Mouse (Mus musculus) limb, embryonic 11.5 days (tissue): ENCODE data around the gene Gm42715. TPM values are rescaled to one million over a fixed set of nuclear protein-coding genes. Genes with fewer than 3 reads are reported as not detected.
A peak's percentile ranks its signal among the peaks of the same experiment; 100 is the strongest.

Experiments used
- ATAC-seq: fragments of 200-750 bp; cut with Nextera tagmentation; 2 replicates; pipeline ENCODE4 v1.8.0; 2017; ENCODE audit warnings: low read depth; ENCODE audit not compliant: insufficient number of reproducible peaks, low FRiP score, low TSS enrichment
- DNase-seq: peaks from one replicate; pipeline ENCODE4 v3.0.0-alpha.2; 2015; ENCODE audit warnings: low spot score
- H3K27ac ChIP-seq: fragments of 300-500 bp; sonication (generic); replicated peaks from 2 replicates; pipeline ENCODE4 v1.5.1; 2014; ENCODE audit warnings: low read depth, mild to moderate bottlenecking, low read length
- H3K27me3 ChIP-seq: fragments of 300-500 bp; sonication (generic); 2 replicates; pipeline ENCODE4 v1.6.1; 2014; ENCODE audit warnings: mild to moderate bottlenecking, low read length, mixed read lengths; ENCODE audit not compliant: control insufficient read depth, insufficient read depth
- H3K36me3 ChIP-seq: fragments of 300-500 bp; sonication (generic); 2 replicates; pipeline ENCODE4 v1.6.1; 2014; ENCODE audit warnings: mild to moderate bottlenecking, low read length, moderate library complexity, mixed read lengths; ENCODE audit not compliant: control insufficient read depth, insufficient read depth
- H3K4me1 ChIP-seq: fragments of 300-500 bp; sonication (generic); 2 replicates; pipeline ENCODE4 v1.6.1; 2014; ENCODE audit warnings: low read length, mixed read lengths; ENCODE audit not compliant: control insufficient read depth, insufficient read depth
- H3K4me2 ChIP-seq: fragments of 300-500 bp; sonication (generic); 2 replicates; pipeline ENCODE4 v1.6.1; 2014; ENCODE audit warnings: low read depth, mild to moderate bottlenecking, moderate library complexity; ENCODE audit not compliant: severe bottlenecking
- H3K4me3 ChIP-seq: fragments of 300-500 bp; sonication (generic); 2 replicates; pipeline ENCODE4 v1.5.1; 2014; ENCODE audit warnings: low read depth, low read length
- H3K9ac ChIP-seq: fragments of 300-500 bp; sonication (generic); 2 replicates; pipeline ENCODE4 v1.6.1; 2014; ENCODE audit warnings: mild to moderate bottlenecking, low read length
- H3K9me3 ChIP-seq: fragments of 300-500 bp; sonication (generic); 2 replicates; pipeline ENCODE4 v1.6.1; 2016; ENCODE audit warnings: low read length; ENCODE audit not compliant: control insufficient read depth
- whole genome bisulfite sequencing: fragments of 180-500 bp; shearing (Covaris S2); extraction: QIAGEN DNeasy Blood & Tissue Kit; methylation state at CpG from one replicate; pipeline ENCODE4 v1.1.7; 2014; 5-methylcytosine and 5-hydroxymethylcytosine counted together
- polyA plus RNA-seq: library from polyadenylated mRNA; unstranded; fragments of >200 nt; fragmentation: Nextera tagmentation; extraction: Ambion mirVana; gene quantifications from 2 replicates; pipeline ENCODE4 v1.2.1, GENCODE M21; 2014

Gene Gm42715
- polyA plus RNA-seq, 1 experiment from 2014 or later: 19.4 TPM

- Histone ChIP-seq H3K27me3 (no peaks in the 10 kb centered on the region), H3K4me3 (no peak overlapping the region), H3K4me2 (no peak overlapping the region), H3K4me1 (no peaks in the 10 kb centered on the region), H3K27ac (no peak overlapping the region), H3K9ac (no peak overlapping the region), H3K36me3 (peaks cover 22% of the 10 kb centered on the region), H3K9me3 (no peaks in the 10 kb centered on the region)
- ATAC-seq (no peak), DNase-seq (no peak)
- 89% methylated on average over 15 of the region's 15 CpGs for WGBS
Measured at GRCm38 (mm10) chr7:127549116-127549835, 29.9 kb downstream of the Gm42715 start.

GRCm38 (mm10) chr7:127551558-127551957 is 32.2 kb downstream of the Gm42715 start:
- Histone ChIP-seq H3K4me1 (no peaks in the 10 kb centered on the region), H3K9ac (no peak overlapping the region), H3K36me3 (peaks cover 27% of the 10 kb centered on the region), H3K9me3 (no peaks in the 10 kb centered on the region), H3K27me3 (no peaks in the 10 kb centered on the region), H3K4me2 (no peak overlapping the region), H3K27ac (no peak overlapping the region), H3K4me3 (no peak overlapping the region)
- WGBS: 96% methylated on average over 8 of the region's 8 CpGs
- no peak for DNase-seq
- ATAC-seq: no peak

GRCm38 (mm10) chr7:127560580-127560979 is 41.2 kb downstream of the Gm42715 start:
- Histone ChIP-seq H3K4me2 (no peak overlapping the region), H3K36me3 (peaks cover 28% of the 10 kb centered on the region), H3K9me3 (no peaks in the 10 kb centered on the region), H3K27ac (no peak overlapping the region), H3K27me3 (no peaks in the 10 kb centered on the region), H3K4me3 (no peak overlapping the region), H3K9ac (no peak overlapping the region), H3K4me1 (no peaks in the 10 kb centered on the region)
- no peak for ATAC-seq
- no peak for DNase-seq
- 95% methylated on average over 11 of the region's 11 CpGs for WGBS

GRCm38 (mm10) chr7:127561340-127561858 is 42.0 kb downstream of the Gm42715 start, which contains the start of gene Tmem265:
TSS of gene Tmem265 (plus strand) at chr7:127561390.
- H3K4me1 ChIP-seq: no peaks in the 10 kb centered on the region
- ATAC-seq: no peak
- 95% methylated on average over 5 of the region's 5 CpGs for WGBS
- H3K36me3 ChIP-seq: peaks cover 28% of the 10 kb centered on the region
- no peak within 1 kb of the TSS for H3K27ac ChIP-seq
- H3K9me3 ChIP-seq: no peaks in the 10 kb centered on the region
- H3K27me3 ChIP-seq: no peaks in the 10 kb centered on the region
- H3K4me2 ChIP-seq: no peak within 1 kb of the TSS
- H3K4me3 ChIP-seq: no peak within 1 kb of the TSS
- DNase-seq: no peak
- H3K9ac ChIP-seq: no peak within 1 kb of the TSS

- Histone ChIP-seq H3K36me3 (peaks cover 13% of the 10 kb centered on the region; the same call in 1 of the 2 replicates), H3K9ac (no peak overlapping the region)
- DNase-seq: no peak
Measured at GRCm38 (mm10) chr7:127564381-127565150, 45.2 kb downstream of the Gm42715 start.

GRCm38 (mm10) chr7:127572895-127573471 is 53.6 kb downstream of the Gm42715 start, which contains the start of gene Phkg2:
TSS of gene Phkg2 (plus strand) at chr7:127573340.
- Histone ChIP-seq H3K36me3 (peaks cover 8% of the 10 kb centered on the region), H3K27me3 (no peaks in the 10 kb centered on the region), H3K4me2 (peak within 1 kb of the TSS; percentile 82), H3K4me1 (peaks cover 11% of the 10 kb centered on the region; the same call in 1 of the 2 replicates), H3K9ac (peak within 1 kb of the TSS; percentile 72), H3K9me3 (no peaks in the 10 kb centered on the region), H3K27ac (peak within 1 kb of the TSS; percentile 61), H3K4me3 (peak within 1 kb of the TSS; percentile 69)
- ATAC-seq: peak; percentile 98
- WGBS: under 1% methylated on average over 17 of the region's 17 CpGs
- DNase-seq: peak; percentile 88

More at GRCm38 (mm10) chr7:127564381-127565150, 45.2 kb downstream of the Gm42715 start:
- Histone ChIP-seq H3K27ac (no peak overlapping the region), H3K27me3 (no peaks in the 10 kb centered on the region), H3K4me1 (no peaks in the 10 kb centered on the region), H3K4me2 (no peak overlapping the region), H3K9me3 (no peaks in the 10 kb centered on the region), H3K4me3 (no peak overlapping the region)
- no peak for ATAC-seq
- 88% methylated on average over 6 of the region's 6 CpGs for WGBS

GRCm38 (mm10) chr7:127573503-127574008 is 54.2 kb downstream of the Gm42715 start:
- Histone ChIP-seq H3K27me3 (no peaks in the 10 kb centered on the region), H3K9ac (peak overlapping the region; percentile 72), H3K4me1 (peaks cover 11% of the 10 kb centered on the region; the same call in 1 of the 2 replicates), H3K36me3 (peaks cover 11% of the 10 kb centered on the region), H3K9me3 (no peaks in the 10 kb centered on the region), H3K4me2 (peak overlapping the region; percentile 82), H3K4me3 (peak overlapping the region; percentile 69), H3K27ac (peak overlapping the region; percentile 61)
- under 1% methylated on average over 16 of the region's 28 CpGs for WGBS
- ATAC-seq: peak; percentile 48
- peak; percentile 44 for DNase-seq

GRCm38 (mm10) chr7:127574115-127574514 is 54.7 kb downstream of the Gm42715 start:
- Histone ChIP-seq H3K36me3 (peaks cover 11% of the 10 kb centered on the region), H3K9me3 (no peaks in the 10 kb centered on the region), H3K4me2 (peak overlapping the region; percentile 82), H3K27me3 (no peaks in the 10 kb centered on the region), H3K27ac (no peak overlapping the region), H3K4me3 (peak overlapping the region; percentile 69), H3K4me1 (peaks cover 11% of the 10 kb centered on the region; the same call in 1 of the 2 replicates), H3K9ac (peak overlapping the region; percentile 72)
- 26% methylated on average over 7 of the region's 7 CpGs for WGBS
- ATAC-seq (no peak), DNase-seq (no peak)
